ENCODE assay signal across 12 mouse cellular contexts in the genomic region with DNA sequence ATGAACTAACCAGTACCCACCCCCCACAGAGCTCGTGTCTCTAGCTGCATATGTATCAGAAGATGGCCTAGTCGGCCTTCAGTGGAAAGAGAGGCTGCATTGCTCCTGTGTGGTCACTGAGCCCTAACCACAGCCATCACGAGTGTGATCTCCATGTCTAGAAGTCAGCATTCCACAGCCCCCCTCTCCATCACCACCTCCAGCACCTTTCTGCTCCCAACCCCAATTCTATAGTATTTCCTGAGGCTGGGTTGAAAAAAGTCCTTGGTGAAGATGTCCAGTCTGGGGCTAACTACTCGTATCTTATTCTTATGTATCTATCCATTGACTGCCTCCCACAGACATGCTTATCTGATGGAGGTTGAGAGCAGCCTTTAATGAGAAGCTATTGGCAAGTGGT.
"Had no signal": no experiment of that assay in that cellular context is flagged by ENCODE, and none has a peak within 500 bp of the region (broad histone marks: within the 10 kb centered on the region; RNA-seq: fewer than 3 reads in every experiment).

No protein-coding gene starts in this region.

- DNase-seq: retina, postnatal 1 day; right cerebral cortex, adult 18-20 months; right cerebral cortex, postnatal 14 days; right cerebral cortex, postnatal 25 days; right cerebral cortex, postnatal 4 days; spleen, adult 18-20 months; thymus, adult 18-20 months; thymus, adult 2 months; thymus, postnatal 14 days; thymus, postnatal 25 days; thymus, postnatal 36 days; thymus, postnatal 4 days had no signal
